In the genomic region with DNA sequence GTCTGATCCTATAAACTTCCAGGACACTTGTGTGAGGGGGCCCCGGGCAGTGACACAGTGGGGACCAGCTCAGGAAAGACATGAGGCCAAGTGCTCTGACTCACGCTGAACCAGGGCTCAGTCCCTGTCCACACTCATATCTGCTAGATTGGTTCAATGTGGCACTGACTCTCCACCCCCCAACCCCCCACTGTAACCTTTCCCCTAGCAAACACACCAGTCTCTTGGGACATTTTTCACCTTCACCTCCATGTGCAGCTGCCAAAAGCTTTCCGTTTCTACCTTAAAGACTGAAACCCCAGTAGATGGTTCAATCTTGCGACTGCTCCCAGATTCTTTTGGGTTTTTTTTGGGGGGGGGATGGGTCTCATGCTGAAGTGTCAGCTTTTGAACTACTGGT, we compare ENCODE assay signal across 15 mouse cellular contexts. TPM values are rescaled to one million over a fixed set of nuclear protein-coding genes. Genes with fewer than 3 reads are reported as not detected.
A peak's percentile ranks its signal among the peaks of the same experiment; 100 is the strongest.
DNase-seq lines count a peak whose midpoint lies in the region; ATAC-seq and TF ChIP-seq lines count a peak whose summit lies in the region.
"Had no signal": no experiment of that assay in that cellular context is flagged by ENCODE, and none has a peak within 500 bp of the region (broad histone marks: within the 10 kb centered on the region; RNA-seq: fewer than 3 reads in every experiment).

No protein-coding gene starts in this region.

- H3K4me2 ChIP-seq in forebrain, embryonic 14.5 days (ENCODE audit: low read length), result no peak overlapping the region
- no peak overlapping the region for H3K4me2 ChIP-seq in forebrain, embryonic 13.5 days
- no peak overlapping the region for H3K4me2 ChIP-seq in midbrain, embryonic 13.5 days (replicated peaks)
- H3K4me2 ChIP-seq in midbrain, embryonic 14.5 days (ENCODE audit: low read length), result no peak overlapping the region
- H3K4me2 ChIP-seq in liver, embryonic 11.5 days, result no peak overlapping the region; the same call in 1 of the 2 replicates
- H3K4me2 ChIP-seq in midbrain, postnatal 0 days (ENCODE audit: low read depth, low read length, poor library complexity, severe bottlenecking), result no peak overlapping the region
- H3K4me2 ChIP-seq: hindbrain, embryonic 12.5 days; kidney, embryonic 15.5 days had no signal

- 0 out of 2 replicates have a peak, but pooled peaks cover 2% of the 10 kb centered on the region for H3K27me3 ChIP-seq in forebrain, embryonic 14.5 days (replicated peaks; ENCODE audit: control insufficient read depth, insufficient read depth, low read length)
- peaks cover 10% of the 10 kb centered on the region; the same call in 1 of the 2 replicates for H3K27me3 ChIP-seq in forebrain, embryonic 13.5 days
- peaks cover 19% of the 10 kb centered on the region; the same call in 1 of the 2 replicates for H3K27me3 ChIP-seq in midbrain, embryonic 13.5 days
- H3K27me3 ChIP-seq in midbrain, embryonic 14.5 days (ENCODE audit: control insufficient read depth, insufficient read depth, low read length), result peaks cover 6% of the 10 kb centered on the region; the same call in 1 of the 2 replicates
- peaks cover 4% of the 10 kb centered on the region; the same call in 1 of the 2 replicates for H3K27me3 ChIP-seq in liver, embryonic 11.5 days (replicated peaks; ENCODE audit: control insufficient read depth, insufficient read depth, low read length)
- H3K27me3 ChIP-seq in midbrain, postnatal 0 days (ENCODE audit: insufficient read depth, low read length), result no peaks in the 10 kb centered on the region
- H3K27me3 ChIP-seq: Patski had no signal

- H3K27ac ChIP-seq in forebrain, embryonic 14.5 days (ENCODE audit: low read depth, low read length), result no peak overlapping the region
- no peak overlapping the region for H3K27ac ChIP-seq in forebrain, embryonic 13.5 days
- no peak overlapping the region for H3K27ac ChIP-seq in midbrain, embryonic 13.5 days
- H3K27ac ChIP-seq in midbrain, embryonic 14.5 days (replicated peaks; ENCODE audit: low read depth, low read length), result no peak overlapping the region
- peak overlapping the region; percentile 62; the same call in 1 of the 2 replicates for H3K27ac ChIP-seq in liver, embryonic 11.5 days (ENCODE audit: low read depth, low read length)
- no peak overlapping the region for H3K27ac ChIP-seq in midbrain, postnatal 0 days (ENCODE audit: low read depth, low read length)
- H3K27ac ChIP-seq: heart, embryonic 10.5 days; hindbrain, embryonic 12.5 days; kidney, embryonic 15.5 days had no signal

- WGBS in forebrain, embryonic 14.5 days, result 84% methylated on average over 4 of the region's 4 CpGs
- 78% methylated on average over 4 of the region's 4 CpGs for WGBS in forebrain, embryonic 13.5 days
- 72% methylated on average over 4 of the region's 4 CpGs for WGBS in midbrain, embryonic 13.5 days
- WGBS in midbrain, embryonic 14.5 days, result 76% methylated on average over 4 of the region's 4 CpGs
- WGBS in liver, embryonic 11.5 days, result 65% methylated on average over 4 of the region's 4 CpGs
- WGBS in midbrain, postnatal 0 days, result 71% methylated on average over 4 of the region's 4 CpGs

- H3K36me3 ChIP-seq in forebrain, embryonic 14.5 days (ENCODE audit: control insufficient read depth, insufficient read depth, low read length), result peaks cover 35% of the 10 kb centered on the region
- H3K36me3 ChIP-seq in forebrain, embryonic 13.5 days (ENCODE audit: poor library complexity, severe bottlenecking), result peaks cover 32% of the 10 kb centered on the region
- H3K36me3 ChIP-seq in midbrain, embryonic 13.5 days, result peaks cover 38% of the 10 kb centered on the region
- peaks cover 43% of the 10 kb centered on the region for H3K36me3 ChIP-seq in midbrain, embryonic 14.5 days (ENCODE audit: control insufficient read depth, insufficient read depth, low read length)
- H3K36me3 ChIP-seq in liver, embryonic 11.5 days (ENCODE audit: control insufficient read depth, insufficient read depth, low read length), result no peaks in the 10 kb centered on the region
- peaks cover 27% of the 10 kb centered on the region for H3K36me3 ChIP-seq in midbrain, postnatal 0 days (ENCODE audit: insufficient read depth, low read length)

- DNase-seq in forebrain, embryonic 14.5 days (ENCODE audit: low spot score), result no peak
- DNase-seq in midbrain, embryonic 14.5 days, result no peak
- no peak for DNase-seq in liver, embryonic 11.5 days (ENCODE audit: low spot score)
- DNase-seq in midbrain, postnatal 0 days (ENCODE audit: low spot score), result no peak
- DNase-seq in urinary bladder, postnatal 4 days (ENCODE audit: low spot score in 2 of 2), result no peak
- DNase-seq in lung, postnatal 14 days, result no peak

- no peak overlapping the region for H3K9ac ChIP-seq in forebrain, embryonic 14.5 days (ENCODE audit: low read length)
- H3K9ac ChIP-seq in forebrain, embryonic 13.5 days, result no peak overlapping the region
- H3K9ac ChIP-seq in midbrain, embryonic 13.5 days (replicated peaks), result no peak overlapping the region
- H3K9ac ChIP-seq in midbrain, embryonic 14.5 days (replicated peaks; ENCODE audit: low read length), result no peak overlapping the region
- no peak overlapping the region for H3K9ac ChIP-seq in liver, embryonic 11.5 days (ENCODE audit: low read depth, low read length)
- H3K9ac ChIP-seq in midbrain, postnatal 0 days (replicated peaks; ENCODE audit: low read length, poor library complexity, severe bottlenecking), result no peak overlapping the region
- H3K9ac ChIP-seq: hindbrain, embryonic 12.5 days; kidney, embryonic 15.5 days had no signal

- H3K4me1 ChIP-seq in forebrain, embryonic 14.5 days (ENCODE audit: control insufficient read depth, insufficient read depth, low read length), result no peaks in the 10 kb centered on the region; the same call in 1 of the 2 replicates
- H3K4me1 ChIP-seq in forebrain, embryonic 13.5 days, result peaks cover 14% of the 10 kb centered on the region
- peaks cover 41% of the 10 kb centered on the region for H3K4me1 ChIP-seq in midbrain, embryonic 13.5 days (replicated peaks)
- 0 out of 2 replicates have a peak, but pooled peaks cover 19% of the 10 kb centered on the region for H3K4me1 ChIP-seq in midbrain, embryonic 14.5 days (ENCODE audit: control insufficient read depth, insufficient read depth, low read length)
- 0 out of 2 replicates have a peak, but pooled peaks cover 6% of the 10 kb centered on the region for H3K4me1 ChIP-seq in liver, embryonic 11.5 days (replicated peaks; ENCODE audit: control insufficient read depth, insufficient read depth, low read length)
- H3K4me1 ChIP-seq in midbrain, postnatal 0 days (ENCODE audit: insufficient read depth, low read length), result no peaks in the 10 kb centered on the region
- H3K4me1 ChIP-seq: heart, embryonic 10.5 days had no signal

- no peak overlapping the region for H3K4me3 ChIP-seq in forebrain, embryonic 14.5 days (ENCODE audit: low read depth, low read length)
- H3K4me3 ChIP-seq in forebrain, embryonic 13.5 days, result no peak overlapping the region
- H3K4me3 ChIP-seq in midbrain, embryonic 13.5 days (replicated peaks), result no peak overlapping the region
- no peak overlapping the region for H3K4me3 ChIP-seq in midbrain, embryonic 14.5 days (replicated peaks; ENCODE audit: low read depth, low read length)
- no peak overlapping the region for H3K4me3 ChIP-seq in liver, embryonic 11.5 days (ENCODE audit: low read depth, low read length)
- no peak overlapping the region for H3K4me3 ChIP-seq in midbrain, postnatal 0 days (ENCODE audit: low read depth, low read length)
- H3K4me3 ChIP-seq: heart, embryonic 10.5 days; hindbrain, embryonic 12.5 days; kidney, embryonic 15.5 days had no signal

- peak; percentile 29; the same call in 1 of the 2 replicates for ATAC-seq in forebrain, embryonic 14.5 days
- no peak for ATAC-seq in forebrain, embryonic 13.5 days
- 0 out of 2 replicates have a peak, but pooled peaks have one; percentile 28 for ATAC-seq in midbrain, embryonic 13.5 days
- ATAC-seq in midbrain, embryonic 14.5 days (ENCODE audit: low FRiP score, low TSS enrichment), result no peak
- ATAC-seq in liver, embryonic 11.5 days (replicated peaks; ENCODE audit: low FRiP score), result peak; percentile 37; the same call in 1 of the 2 replicates
- ATAC-seq in midbrain, postnatal 0 days (ENCODE audit: low FRiP score), result 0 out of 2 replicates have a peak, but pooled peaks have one; percentile 13
- ATAC-seq: Patski had no signal

- TF ChIP-seq CTCF in midbrain, postnatal 0 days (IDR thresholded peaks at IDR 0.05), result no peak

- no peaks in the 10 kb centered on the region for H3K9me3 ChIP-seq in forebrain, embryonic 14.5 days (replicated peaks; ENCODE audit: control insufficient read depth, low read length)
- H3K9me3 ChIP-seq in forebrain, embryonic 13.5 days (replicated peaks), result no peaks in the 10 kb centered on the region
- H3K9me3 ChIP-seq in midbrain, embryonic 13.5 days, result no peaks in the 10 kb centered on the region
- H3K9me3 ChIP-seq in midbrain, embryonic 14.5 days (ENCODE audit: control insufficient read depth, low read length), result no peaks in the 10 kb centered on the region
- H3K9me3 ChIP-seq in liver, embryonic 11.5 days (ENCODE audit: control insufficient read depth, low read length), result no peaks in the 10 kb centered on the region
- no peaks in the 10 kb centered on the region for H3K9me3 ChIP-seq in midbrain, postnatal 0 days (ENCODE audit: low read length)
- H3K9me3 ChIP-seq: heart, embryonic 10.5 days; hindbrain, embryonic 12.5 days; kidney, embryonic 15.5 days had no signal

RNA-seq across cellular contexts. Expression of gene Lrfn3, which starts 8.5 kb away (rescaled TPM):
- 8.8 and 10.3 TPM in 2 replicates for polyA plus RNA-seq in forebrain, embryonic 14.5 days (2014; fragmentation: Nextera tagmentation; extraction: Ambion mirVana)
- polyA plus RNA-seq in forebrain, embryonic 13.5 days (2015; fragmentation: Nextera tagmentation; extraction: Ambion mirVana), result 8.1 and 9.7 TPM in 2 replicates
- 11.4 and 13.0 TPM in 2 replicates for polyA plus RNA-seq in midbrain, embryonic 13.5 days (2015; fragmentation: Nextera tagmentation; extraction: Ambion mirVana)
- 13.9 and 16.3 TPM in 2 replicates for polyA plus RNA-seq in midbrain, embryonic 14.5 days (2014; fragmentation: Nextera tagmentation; extraction: Ambion mirVana)
- polyA plus RNA-seq in liver, embryonic 11.5 days (2014; fragmentation: Nextera tagmentation; extraction: Ambion mirVana), result 3.5 TPM in 2 replicates
- total RNA-seq in midbrain, postnatal 0 days (2014; rRNA removed), result 44.8 and 47.5 TPM in 2 replicates
- polyA plus RNA-seq in midbrain, postnatal 0 days (2015; fragmentation: Nextera tagmentation; extraction: Ambion mirVana), result 22.1 and 24.8 TPM in 2 replicates
- polyA plus RNA-seq: inflammation-experienced regulatory T-cells, adult 6 months had no signal

RNA-seq across cellular contexts. Expression of gene Sdhaf1, which starts 30.4 kb away (rescaled TPM):
- polyA plus RNA-seq in forebrain, embryonic 14.5 days (2014; fragmentation: Nextera tagmentation; extraction: Ambion mirVana), result 18.7 and 23.8 TPM in 2 replicates
- 24.2 and 24.7 TPM in 2 replicates for polyA plus RNA-seq in forebrain, embryonic 13.5 days (2015; fragmentation: Nextera tagmentation; extraction: Ambion mirVana)
- 21.2 and 23.6 TPM in 2 replicates for polyA plus RNA-seq in midbrain, embryonic 13.5 days (2015; fragmentation: Nextera tagmentation; extraction: Ambion mirVana)
- polyA plus RNA-seq in midbrain, embryonic 14.5 days (2014; fragmentation: Nextera tagmentation; extraction: Ambion mirVana), result 19.8 and 20.4 TPM in 2 replicates
- 13.5 and 14.6 TPM in 2 replicates for polyA plus RNA-seq in liver, embryonic 11.5 days (2014; fragmentation: Nextera tagmentation; extraction: Ambion mirVana)
- total RNA-seq in midbrain, postnatal 0 days (2014; rRNA removed), result 11.5 and 14.7 TPM in 2 replicates
- 16.5 and 16.8 TPM in 2 replicates for polyA plus RNA-seq in midbrain, postnatal 0 days (2015; fragmentation: Nextera tagmentation; extraction: Ambion mirVana)

RNA-seq across cellular contexts. Expression of gene E130208F15Rik, which starts 32.5 kb away (rescaled TPM):
- polyA plus RNA-seq in forebrain, embryonic 14.5 days (2014; fragmentation: Nextera tagmentation; extraction: Ambion mirVana), result not detected in 2 replicates
- not detected in 2 replicates for polyA plus RNA-seq in forebrain, embryonic 13.5 days (2015; fragmentation: Nextera tagmentation; extraction: Ambion mirVana)
- not detected in 2 replicates for polyA plus RNA-seq in midbrain, embryonic 13.5 days (2015; fragmentation: Nextera tagmentation; extraction: Ambion mirVana)
- polyA plus RNA-seq in midbrain, embryonic 14.5 days (2014; fragmentation: Nextera tagmentation; extraction: Ambion mirVana), result not detected in 2 replicates
- not detected in 2 replicates for polyA plus RNA-seq in liver, embryonic 11.5 days (2014; fragmentation: Nextera tagmentation; extraction: Ambion mirVana)
- 0.05 and 0.19 TPM in 2 replicates for total RNA-seq in midbrain, postnatal 0 days (2014; rRNA removed)
- polyA plus RNA-seq in midbrain, postnatal 0 days (2015; fragmentation: Nextera tagmentation; extraction: Ambion mirVana), result not detected in 2 replicates
- polyA plus RNA-seq: embryonic facial prominence, embryonic 14.5 days; inflammation-experienced regulatory T-cells, adult 6 months; limb, embryonic 11.5 days had no signal

RNA-seq across cellular contexts. Expression of gene Syne4, which starts 39.5 kb away (rescaled TPM):
- polyA plus RNA-seq in forebrain, embryonic 14.5 days (2014; fragmentation: Nextera tagmentation; extraction: Ambion mirVana), result 3.6 and 3.7 TPM in 2 replicates
- 9.2 and 12.7 TPM in 2 replicates for polyA plus RNA-seq in forebrain, embryonic 13.5 days (2015; fragmentation: Nextera tagmentation; extraction: Ambion mirVana)
- polyA plus RNA-seq in midbrain, embryonic 13.5 days (2015; fragmentation: Nextera tagmentation; extraction: Ambion mirVana), result 10.8 and 11.7 TPM in 2 replicates
- 9.3 and 10.2 TPM in 2 replicates for polyA plus RNA-seq in midbrain, embryonic 14.5 days (2014; fragmentation: Nextera tagmentation; extraction: Ambion mirVana)
- polyA plus RNA-seq in liver, embryonic 11.5 days (2014; fragmentation: Nextera tagmentation; extraction: Ambion mirVana), result 25.6 and 28.9 TPM in 2 replicates
- total RNA-seq in midbrain, postnatal 0 days (2014; rRNA removed), result 7.3 and 14.1 TPM in 2 replicates
- polyA plus RNA-seq in midbrain, postnatal 0 days (2015; fragmentation: Nextera tagmentation; extraction: Ambion mirVana), result 11.7 and 13.6 TPM in 2 replicates

RNA-seq across cellular contexts. Expression of gene Alkbh6, which starts 45.5 kb away (rescaled TPM):
- polyA plus RNA-seq in forebrain, embryonic 14.5 days (2014; fragmentation: Nextera tagmentation; extraction: Ambion mirVana), result 102 and 118 TPM in 2 replicates
- polyA plus RNA-seq in forebrain, embryonic 13.5 days (2015; fragmentation: Nextera tagmentation; extraction: Ambion mirVana), result 101 and 102 TPM in 2 replicates
- 128 and 132 TPM in 2 replicates for polyA plus RNA-seq in midbrain, embryonic 13.5 days (2015; fragmentation: Nextera tagmentation; extraction: Ambion mirVana)
- 107 and 145 TPM in 2 replicates for polyA plus RNA-seq in midbrain, embryonic 14.5 days (2014; fragmentation: Nextera tagmentation; extraction: Ambion mirVana)
- 38.7 and 43.4 TPM in 2 replicates for polyA plus RNA-seq in liver, embryonic 11.5 days (2014; fragmentation: Nextera tagmentation; extraction: Ambion mirVana)
- total RNA-seq in midbrain, postnatal 0 days (2014; rRNA removed), result 76.1 and 121 TPM in 2 replicates
- polyA plus RNA-seq in midbrain, postnatal 0 days (2015; fragmentation: Nextera tagmentation; extraction: Ambion mirVana), result 129 and 140 TPM in 2 replicates

Comparison
In these comparisons a context has a peak if more than half of its experiments do, and no peak if none do; other contexts are left out.
1. ATAC-seq: peak in forebrain, embryonic 14.5 days (single experiment), midbrain, embryonic 13.5 days (single experiment), liver, embryonic 11.5 days (single experiment) and midbrain, postnatal 0 days (single experiment); none in forebrain, embryonic 13.5 days (single experiment) and midbrain, embryonic 14.5 days (single experiment).